Mouse (Mus musculus) testis, postnatal 10 days (tissue): Measurements from ENCODE around the gene Ush1g.

Experiments
- DNase-seq: peaks from one replicate; pipeline ENCODE4 v3.0.0; 2021; ENCODE audit warnings: low spot score

The Ush1g gene

GRCm38 (mm10) chr11:115334531-115334930 lies 12.7 kb upstream of the Ush1g start, which contains the start of gene Otop3:
Gene Otop3, plus strand, starts transcription at chr11:115334731.
- no peak for DNase-seq

GRCm38 (mm10) chr11:115329339-115329738 lies 7.5 kb upstream of the Ush1g start:
- no peak for DNase-seq

DNA sequence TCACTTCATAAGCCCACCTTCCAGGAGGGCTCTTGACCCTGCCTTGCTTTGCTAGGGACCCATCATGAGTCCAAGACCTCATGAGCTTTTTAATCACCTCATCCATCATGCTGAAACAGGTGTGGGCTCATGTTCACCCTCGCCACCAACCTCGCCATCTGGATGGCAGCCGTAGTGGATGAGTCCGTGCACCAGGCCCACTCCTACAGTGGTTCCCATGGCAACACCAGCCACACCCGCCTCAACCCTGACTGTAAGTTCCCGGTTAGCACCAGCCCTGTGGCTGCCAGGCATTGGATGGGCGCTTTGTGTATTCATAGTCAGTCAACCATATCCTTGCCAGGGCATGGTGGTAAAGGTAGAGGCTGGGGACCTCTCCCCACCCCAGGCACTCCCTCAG lies 4.9 kb upstream of the Ush1g start:
- no peak for DNase-seq

DNA sequence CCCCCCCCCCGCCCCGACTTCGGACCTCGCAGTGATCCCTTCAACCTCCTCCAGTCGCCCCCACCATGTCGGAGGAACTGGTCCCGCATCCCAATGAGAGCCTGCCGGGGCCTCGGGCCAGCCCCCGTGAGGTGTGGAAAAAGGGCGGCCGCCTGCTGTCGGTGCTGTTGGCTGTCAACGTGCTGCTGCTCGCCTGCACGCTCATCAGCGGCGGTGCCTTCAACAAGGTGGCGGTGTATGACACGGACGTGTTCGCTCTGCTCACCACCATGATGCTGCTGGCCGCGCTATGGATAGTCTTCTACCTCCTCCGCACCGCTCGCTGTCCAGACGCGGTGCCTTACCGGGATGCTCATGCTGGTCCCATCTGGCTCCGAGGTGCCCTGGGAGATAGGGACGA lies 1.5 kb upstream of the Ush1g start:
- peak; percentile 45 for DNase-seq

DNA sequence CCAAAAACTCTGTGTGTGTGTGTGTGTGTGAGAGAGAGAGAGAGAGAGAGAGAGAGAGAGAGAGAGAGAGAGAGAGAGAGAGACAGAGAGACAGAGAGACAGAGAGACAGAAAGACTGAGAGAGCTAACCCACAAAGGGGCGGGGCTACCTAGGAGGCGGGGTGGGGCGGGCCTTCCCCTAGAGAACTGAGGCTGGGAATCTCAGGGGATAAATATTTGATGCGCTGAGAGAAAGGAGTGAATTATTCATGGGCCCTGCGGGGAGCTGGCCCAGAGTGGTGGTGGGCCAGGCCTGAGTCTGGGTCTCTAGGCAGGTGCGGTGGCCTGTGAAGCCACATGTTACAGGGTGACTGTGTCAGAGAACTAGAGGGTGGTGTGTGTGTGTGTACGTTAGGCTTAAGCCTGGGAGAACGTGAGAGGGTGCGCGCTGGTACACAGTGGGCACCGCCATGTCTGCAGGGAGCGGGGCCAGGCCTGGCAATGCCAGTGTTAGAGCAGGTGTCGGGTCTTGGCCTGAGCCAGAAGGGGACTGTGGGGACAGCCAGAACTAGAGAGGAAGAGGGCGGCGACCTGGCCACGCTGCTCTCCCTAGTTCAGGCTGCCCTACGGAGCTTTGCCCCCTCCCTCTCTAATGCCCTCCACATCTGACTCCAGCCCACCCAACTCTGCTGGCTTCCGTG lies 2.0 kb downstream of the Ush1g start:
- no peak for DNase-seq

- DNase-seq = peak; percentile 50
Observed at GRCm38 (mm10) chr11:115318245-115319027, 3.4 kb downstream of the Ush1g start.

DNA sequence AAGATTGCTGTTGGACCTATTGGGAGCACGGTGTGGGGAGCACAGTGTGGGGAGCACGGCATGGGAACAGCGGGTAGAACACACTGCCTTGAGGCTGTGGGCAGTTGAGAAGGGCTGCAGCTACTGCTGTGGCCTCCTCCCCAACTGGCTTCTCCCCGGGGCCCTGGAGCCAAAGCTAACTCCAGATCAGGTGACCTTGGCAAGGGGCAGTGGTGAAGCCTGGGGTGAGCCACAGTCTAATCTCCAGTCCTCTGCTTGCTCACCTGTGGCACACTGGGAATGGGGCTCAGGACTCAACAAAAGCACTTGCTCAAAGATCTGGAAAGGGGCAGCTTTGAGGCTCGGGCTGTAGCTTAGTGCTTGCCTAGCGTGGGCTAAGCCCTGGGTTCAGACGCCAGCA lies 4.6 kb downstream of the Ush1g start:
- no peak for DNase-seq

DNA sequence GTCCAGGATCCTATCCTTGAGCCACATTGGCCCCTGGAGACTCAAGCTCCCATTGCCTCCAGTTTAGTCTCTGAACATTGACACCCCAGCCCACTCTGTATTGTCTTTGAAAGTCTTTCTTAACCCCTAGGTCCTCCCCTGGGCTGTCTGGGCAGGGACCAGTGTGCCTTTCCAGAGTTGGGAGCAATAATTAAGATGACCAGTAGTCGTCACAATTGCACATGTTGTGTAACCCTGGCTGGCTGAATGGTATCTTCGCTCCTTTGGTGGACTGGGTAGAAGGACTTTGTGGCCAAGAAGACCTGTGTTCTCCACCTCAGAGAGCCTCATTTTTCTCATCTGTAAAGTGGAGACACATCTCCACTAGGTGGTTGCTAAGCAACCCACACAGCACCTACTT lies 7.6 kb downstream of the Ush1g start:
- no peak for DNase-seq

DNA sequence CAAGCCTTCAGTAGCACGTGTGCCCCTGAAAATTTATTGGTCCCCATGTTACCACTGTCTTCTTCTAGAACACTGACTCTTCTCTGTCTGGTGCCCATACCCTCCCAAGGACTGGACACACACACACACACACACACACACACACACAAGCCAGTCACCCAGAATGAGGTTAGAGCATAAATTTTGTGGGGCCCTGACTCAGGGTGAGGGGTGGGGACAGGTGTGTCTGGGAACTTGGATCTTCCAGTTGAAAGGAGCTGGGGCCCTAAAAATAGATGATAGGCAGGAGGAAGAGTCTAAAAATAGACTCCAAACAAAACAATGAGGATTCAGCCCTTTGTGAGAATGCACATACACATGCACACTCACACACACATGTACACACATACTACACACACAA lies 13.1 kb downstream of the Ush1g start:
- DNase-seq = no peak

DNA sequence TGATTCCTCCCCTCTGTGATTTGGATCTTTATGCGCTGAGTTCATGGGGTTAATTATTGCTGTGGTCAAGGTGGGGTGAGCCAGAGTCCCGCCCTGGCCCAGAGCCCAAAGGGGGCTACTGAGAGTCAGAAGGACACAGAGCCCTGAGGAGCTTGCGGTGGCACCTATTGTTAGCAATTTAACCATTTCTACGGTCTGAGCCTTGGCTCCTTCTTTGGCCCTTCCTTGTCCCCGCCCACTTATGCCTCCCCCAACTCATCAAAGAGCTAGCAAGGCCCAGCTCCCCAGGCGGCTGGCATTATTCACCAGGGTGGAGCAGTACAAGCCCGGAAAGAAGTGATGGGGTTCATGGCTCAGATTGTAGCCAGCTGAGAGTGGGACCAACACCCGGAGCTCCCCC lies 15.0 kb downstream of the Ush1g start, which contains the start of gene Otop2:
TSS of gene Otop2 (plus strand) at position 301 of the 400 bp plus-strand sequence.
- no peak for DNase-seq

GRCm38 (mm10) chr11:115303167-115303566 lies 18.7 kb downstream of the Ush1g start:
- no peak for DNase-seq

DNA sequence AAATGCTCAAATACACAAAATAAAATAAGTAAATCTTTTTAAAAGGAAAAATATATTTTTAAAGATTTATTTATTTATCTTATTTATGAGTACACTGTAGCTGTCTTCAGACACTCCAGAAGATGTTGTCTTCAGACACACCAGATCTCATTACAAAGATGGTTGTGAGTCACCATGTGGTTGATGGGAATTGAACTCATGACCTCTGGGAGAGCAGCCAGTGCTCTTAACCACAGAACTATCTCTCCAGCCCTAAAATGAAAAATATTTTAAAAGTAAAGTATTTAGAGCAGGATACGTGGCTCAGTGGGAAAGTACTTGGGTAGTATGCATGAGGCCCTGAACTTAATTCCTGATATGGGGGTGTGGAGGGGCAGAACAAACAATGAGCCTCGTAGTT lies 20.5 kb downstream of the Ush1g start:
- DNase-seq = no peak

DNA sequence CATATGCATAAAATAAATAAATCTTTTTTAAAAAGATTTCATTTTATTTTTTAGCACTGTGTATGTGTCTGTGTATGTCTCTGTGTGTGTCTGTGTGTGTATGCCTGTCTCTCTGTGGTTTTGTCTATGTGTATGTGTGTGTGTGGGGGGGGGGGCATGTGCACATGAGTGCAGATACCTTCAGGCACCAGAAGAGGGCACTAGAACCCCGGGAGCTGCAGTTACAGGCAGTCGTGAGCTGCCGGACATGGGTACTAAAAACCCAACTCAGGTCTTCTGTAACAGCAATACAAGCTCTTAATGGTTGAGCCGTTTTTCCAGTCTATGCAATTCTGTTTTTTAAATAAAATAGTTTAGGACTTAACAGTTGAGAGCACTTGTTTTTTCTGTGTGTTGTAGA lies 21.1 kb downstream of the Ush1g start:
- DNase-seq = no peak

DNA sequence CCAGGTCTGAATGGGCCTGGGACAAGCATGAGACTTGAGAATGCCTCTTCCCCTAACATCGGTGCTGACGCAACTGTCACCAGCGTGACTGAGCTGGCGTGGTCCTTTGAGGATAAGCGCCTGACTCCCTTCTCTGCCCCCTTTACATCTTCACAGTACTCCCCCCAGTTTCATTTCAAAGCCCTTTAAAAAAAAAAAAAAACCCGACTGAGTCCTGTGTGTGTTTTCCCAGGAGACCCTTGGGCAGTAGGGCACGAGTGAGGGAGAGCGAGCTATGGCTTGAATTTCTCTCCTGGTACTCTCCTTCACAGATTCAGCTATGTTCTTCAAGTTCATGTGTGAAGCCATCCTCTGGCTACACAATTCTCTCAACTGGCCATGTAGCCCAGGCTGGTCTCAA lies 23.7 kb downstream of the Ush1g start:
- DNase-seq = no peak

GRCm38 (mm10) chr11:115297214-115297826 lies 24.5 kb downstream of the Ush1g start, which contains the start of gene Fads6:
Gene Fads6, minus strand, starts transcription at chr11:115297663.
- peak; percentile 88 for DNase-seq

- DNase-seq = no peak
Observed at GRCm38 (mm10) chr11:115296471-115297210, 25.2 kb downstream of the Ush1g start.

DNA sequence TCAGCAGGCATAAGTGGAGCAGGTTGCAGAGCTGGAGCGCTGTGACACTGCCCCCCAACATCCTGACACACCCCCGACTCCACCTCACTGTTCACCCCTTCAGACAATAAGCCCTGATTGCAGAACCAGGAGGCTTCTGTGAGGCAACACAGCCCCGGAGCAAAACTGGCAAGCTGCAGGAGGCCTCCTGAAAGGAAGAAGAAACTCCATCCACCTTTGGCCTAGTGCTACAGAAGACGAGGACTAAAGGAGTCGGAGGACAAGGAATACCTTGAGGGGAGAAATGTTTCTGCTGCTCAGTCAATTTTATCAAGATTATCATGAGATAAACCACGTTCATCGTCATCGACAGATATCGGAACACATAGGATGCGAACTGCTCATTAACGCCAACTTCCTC lies 25.9 kb downstream of the Ush1g start:
- DNase-seq = no peak

- DNase-seq = no peak
Observed at GRCm38 (mm10) chr11:115292631-115293375, 29.0 kb downstream of the Ush1g start.

DNA sequence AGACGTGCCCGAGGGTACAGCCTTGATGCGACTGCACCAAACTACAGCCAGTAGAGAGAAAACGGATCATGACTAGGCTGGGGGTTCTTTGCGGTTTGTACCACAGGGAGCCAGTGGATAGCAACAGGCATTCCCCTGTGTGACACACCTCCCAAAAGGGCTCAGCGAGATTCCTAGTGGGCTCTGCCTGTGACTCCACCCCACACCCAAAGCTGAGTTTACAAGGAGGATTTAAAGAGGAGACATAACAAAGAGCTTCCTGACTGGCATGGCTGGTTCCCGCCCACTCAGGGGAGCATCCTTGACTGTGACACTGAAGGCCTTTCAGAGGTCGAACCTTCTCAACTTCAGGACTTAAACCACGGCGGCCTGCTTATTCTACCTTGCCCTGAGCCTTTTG lies 30.3 kb downstream of the Ush1g start:
- DNase-seq = no peak

- peak; percentile 67 for DNase-seq
Observed at GRCm38 (mm10) chr11:115290919-115291318, 30.9 kb downstream of the Ush1g start.

DNA sequence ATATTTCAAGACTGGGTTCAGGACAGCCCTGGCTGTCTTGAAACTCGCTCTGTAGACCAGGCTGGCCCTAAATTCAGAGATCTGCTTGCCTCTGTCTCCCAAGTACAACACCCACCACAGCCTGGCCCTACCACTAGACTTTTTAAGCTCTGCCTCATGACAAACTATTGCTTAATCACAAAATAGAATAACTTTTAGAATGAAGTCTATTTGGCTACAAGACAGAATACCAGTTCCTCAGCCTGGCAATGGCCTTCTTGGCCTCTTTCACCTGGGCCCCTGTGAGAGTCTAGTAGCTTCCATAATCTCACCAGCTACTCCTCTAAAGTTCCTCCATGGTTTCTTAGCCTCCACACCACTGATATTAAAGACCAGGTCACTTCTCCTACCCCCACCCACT lies 31.5 kb downstream of the Ush1g start:
- no peak for DNase-seq

DNA sequence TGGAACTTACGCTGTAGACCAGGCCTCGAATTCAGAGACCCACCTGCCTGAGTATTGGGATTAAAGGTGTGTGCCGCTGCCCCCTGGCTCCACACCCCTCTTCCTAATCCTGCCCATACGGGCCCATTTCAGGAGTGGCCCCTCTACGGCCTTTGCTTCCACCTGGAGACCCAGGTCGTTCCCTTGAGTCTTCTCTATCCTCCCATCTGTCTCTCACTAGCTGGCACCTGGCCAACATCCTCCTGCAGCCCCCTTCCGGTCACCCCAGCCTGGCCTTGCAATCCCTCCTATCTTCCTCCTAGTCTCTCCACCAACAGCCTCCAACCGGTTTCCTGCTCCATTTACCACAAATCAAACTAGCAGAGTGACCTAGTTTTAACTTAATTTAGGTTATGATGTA lies 32.0 kb downstream of the Ush1g start:
- peak; percentile 72 for DNase-seq
